Mouse (Mus musculus) liver, embryonic 12.5 days (tissue): ENCODE measurements around the gene Hspb1. TPM values are rescaled to one million over a fixed set of nuclear protein-coding genes. Genes with fewer than 3 reads are reported as not detected.

Source experiments
- ATAC-seq: fragments of 200-750 bp; cut with Nextera tagmentation; 2 replicates; pipeline ENCODE4 v1.8.0; 2017; ENCODE audit warnings: moderate number of reproducible peaks, mild to moderate bottlenecking, moderate library complexity
- H3K27ac ChIP-seq: fragments of 300-500 bp; sonication (generic); 2 replicates; pipeline ENCODE4 v1.5.1; 2016; ENCODE audit warnings: mild to moderate bottlenecking
- H3K27me3 ChIP-seq: fragments of 300-500 bp; sonication (generic); replicated peaks from 2 replicates; pipeline ENCODE4 v1.6.1; 2016; ENCODE audit warnings: mild to moderate bottlenecking, moderate library complexity
- H3K36me3 ChIP-seq: fragments of 300-500 bp; sonication (generic); 2 replicates; pipeline ENCODE4 v1.6.1; 2016; ENCODE audit warnings: mild to moderate bottlenecking, moderate library complexity
- H3K4me1 ChIP-seq: fragments of 300-500 bp; sonication (generic); 2 replicates; pipeline ENCODE4 v1.6.1; 2016
- H3K4me2 ChIP-seq: fragments of 300-500 bp; sonication (generic); 2 replicates; pipeline ENCODE4 v1.6.1; 2016; ENCODE audit warnings: mild to moderate bottlenecking, moderate library complexity
- H3K4me3 ChIP-seq: fragments of 300-500 bp; sonication (generic); 2 replicates; pipeline ENCODE4 v1.5.1; 2016; ENCODE audit warnings: mild to moderate bottlenecking, moderate library complexity
- H3K9ac ChIP-seq: fragments of 300-500 bp; sonication (generic); 2 replicates; pipeline ENCODE4 v1.6.1; 2016; ENCODE audit warnings: mild to moderate bottlenecking, moderate library complexity
- H3K9me3 ChIP-seq: fragments of 300-500 bp; sonication (generic); replicated peaks from 2 replicates; pipeline ENCODE4 v1.6.1; 2016; ENCODE audit warnings: mild to moderate bottlenecking, moderate library complexity
- WGBS: fragments of 180-500 bp; shearing (Covaris S2); methylation state at CpG from one replicate; pipeline ENCODE4 v1.1.7; 2016; ENCODE audit not compliant: insufficient replicate concordance; 5-methylcytosine and 5-hydroxymethylcytosine counted together
- polyA plus RNA-seq: library from polyadenylated mRNA; unstranded; fragments of >200 nt; fragmentation: Nextera tagmentation; extraction: Ambion mirVana; gene quantifications from 2 replicates; pipeline ENCODE4 v1.2.1, GENCODE M21; 2016

Gene Hspb1
- polyA plus RNA-seq, 1 experiment from 2014 or later = 7.4 TPM

- H3K4me3 ChIP-seq = no peak overlapping the region
- no peak overlapping the region for H3K4me2 ChIP-seq
- H3K36me3 ChIP-seq = peaks cover 45% of the 10 kb centered on the region
- no peak for ATAC-seq
- H3K27ac ChIP-seq = no peak overlapping the region
- H3K27me3 ChIP-seq = no peaks in the 10 kb centered on the region
- no peaks in the 10 kb centered on the region for H3K9me3 ChIP-seq
- peaks cover 64% of the 10 kb centered on the region for H3K4me1 ChIP-seq
- WGBS = 44% methylated on average over 8 of the region's 8 CpGs
- H3K9ac ChIP-seq = no peak overlapping the region
Measured at GRCm38 (mm10) chr5:135905320-135906225, 17.9 kb downstream of the Hspb1 start.

GRCm38 (mm10) chr5:135906846-135907245, 19.1 kb downstream of the Hspb1 start:
- Histone ChIP-seq H3K27ac (peak overlapping the region; percentile 37; the same call in 1 of the 2 replicates), H3K4me1 (peaks cover 65% of the 10 kb centered on the region)
- 55% methylated on average over 4 of the region's 4 CpGs for WGBS

GRCm38 (mm10) chr5:135907256-135907655, 19.5 kb downstream of the Hspb1 start:
- peaks cover 62% of the 10 kb centered on the region for H3K36me3 ChIP-seq
- no peak overlapping the region for H3K4me2 ChIP-seq
- H3K27ac ChIP-seq = peak overlapping the region; percentile 37; the same call in 1 of the 2 replicates

More at GRCm38 (mm10) chr5:135906846-135907245, 19.1 kb downstream of the Hspb1 start:
- H3K36me3 ChIP-seq = peaks cover 58% of the 10 kb centered on the region
- H3K9me3 ChIP-seq = no peaks in the 10 kb centered on the region
- H3K27me3 ChIP-seq = no peaks in the 10 kb centered on the region
- no peak overlapping the region for H3K9ac ChIP-seq
- ATAC-seq = no peak
- H3K4me3 ChIP-seq = no peak overlapping the region
- H3K4me2 ChIP-seq = no peak overlapping the region

GRCm38 (mm10) chr5:135908185-135908584, 20.5 kb downstream of the Hspb1 start:
- Histone ChIP-seq H3K4me3 (no peak overlapping the region), H3K9ac (no peak overlapping the region), H3K27ac (no peak overlapping the region), H3K4me1 (peaks cover 70% of the 10 kb centered on the region), H3K4me2 (no peak overlapping the region), H3K9me3 (no peaks in the 10 kb centered on the region), H3K36me3 (peaks cover 70% of the 10 kb centered on the region), H3K27me3 (no peaks in the 10 kb centered on the region)
- WGBS = 77% methylated on average over 12 of the region's 12 CpGs
- no peak for ATAC-seq

More at GRCm38 (mm10) chr5:135907256-135907655, 19.5 kb downstream of the Hspb1 start:
- ATAC-seq = no peak
- no peak overlapping the region for H3K9ac ChIP-seq
- WGBS = 68% methylated on average over 13 of the region's 13 CpGs
- no peaks in the 10 kb centered on the region for H3K9me3 ChIP-seq
- H3K27me3 ChIP-seq = no peaks in the 10 kb centered on the region
- H3K4me3 ChIP-seq = no peak overlapping the region
- peaks cover 68% of the 10 kb centered on the region for H3K4me1 ChIP-seq

- H3K4me2 ChIP-seq = no peak overlapping the region
- H3K4me1 ChIP-seq = peaks cover 70% of the 10 kb centered on the region
- H3K9ac ChIP-seq = no peak overlapping the region
- H3K4me3 ChIP-seq = no peak overlapping the region
- H3K36me3 ChIP-seq = peaks cover 78% of the 10 kb centered on the region
- H3K27ac ChIP-seq = peak overlapping the region; percentile 3; the same call in 1 of the 2 replicates
- H3K9me3 ChIP-seq = no peaks in the 10 kb centered on the region
- no peak; the same call in 1 of the 2 replicates for ATAC-seq
- no peaks in the 10 kb centered on the region for H3K27me3 ChIP-seq
- WGBS = 89% methylated on average over 16 of the region's 16 CpGs
Measured at GRCm38 (mm10) chr5:135908989-135909388, 21.3 kb downstream of the Hspb1 start.

- H3K27me3 ChIP-seq = no peaks in the 10 kb centered on the region
- H3K9me3 ChIP-seq = no peaks in the 10 kb centered on the region
- 0 out of 2 replicates have a peak overlapping the region, but pooled peaks have one; percentile 3 for H3K27ac ChIP-seq
- no peak overlapping the region for H3K4me2 ChIP-seq
- no peak overlapping the region for H3K4me3 ChIP-seq
- H3K9ac ChIP-seq = no peak overlapping the region
- H3K36me3 ChIP-seq = peaks cover 81% of the 10 kb centered on the region
- WGBS = 82% methylated on average over 10 of the region's 10 CpGs
- H3K4me1 ChIP-seq = peaks cover 71% of the 10 kb centered on the region
- no peak for ATAC-seq
Measured at GRCm38 (mm10) chr5:135909646-135910045, 21.9 kb downstream of the Hspb1 start.

GRCm38 (mm10) chr5:135910813-135911212, 23.1 kb downstream of the Hspb1 start:
- 87% methylated on average over 25 of the region's 25 CpGs for whole genome bisulfite sequencing
- Histone ChIP-seq H3K4me3 (no peak overlapping the region), H3K4me2 (no peak overlapping the region), H3K36me3 (peaks cover 90% of the 10 kb centered on the region), H3K9ac (no peak overlapping the region), H3K9me3 (no peaks in the 10 kb centered on the region), H3K27ac (no peak overlapping the region), H3K27me3 (no peaks in the 10 kb centered on the region), H3K4me1 (peaks cover 74% of the 10 kb centered on the region)
- no peak for ATAC-seq

GRCm38 (mm10) chr5:135911633-135912220, 24.0 kb downstream of the Hspb1 start:
- no peak overlapping the region for H3K27ac ChIP-seq
- no peak overlapping the region for H3K4me2 ChIP-seq
- H3K4me3 ChIP-seq = no peak overlapping the region
- no peak overlapping the region for H3K9ac ChIP-seq
- peaks cover 95% of the 10 kb centered on the region for H3K36me3 ChIP-seq
- H3K4me1 ChIP-seq = peaks cover 76% of the 10 kb centered on the region
- WGBS = 81% methylated on average over 11 of the region's 11 CpGs
- no peaks in the 10 kb centered on the region for H3K27me3 ChIP-seq
- no peak for ATAC-seq
- H3K9me3 ChIP-seq = no peaks in the 10 kb centered on the region

GRCm38 (mm10) chr5:135913201-135913600, 25.5 kb downstream of the Hspb1 start:
- 42% methylated on average over 5 of the region's 5 CpGs for WGBS

GRCm38 (mm10) chr5:135914156-135914555, 26.4 kb downstream of the Hspb1 start:
- Histone ChIP-seq H3K27ac (peak overlapping the region; percentile 72), H3K4me3 (no peak overlapping the region)
- WGBS = 66% methylated on average over 6 of the region's 6 CpGs

More at GRCm38 (mm10) chr5:135913201-135913600, 25.5 kb downstream of the Hspb1 start:
- Histone ChIP-seq H3K9ac (no peak overlapping the region), H3K4me2 (no peak overlapping the region), H3K27ac (no peak overlapping the region; the same call in 1 of the 2 replicates), H3K4me3 (no peak overlapping the region), H3K9me3 (no peaks in the 10 kb centered on the region), H3K4me1 (peaks cover 62% of the 10 kb centered on the region), H3K27me3 (no peaks in the 10 kb centered on the region), H3K36me3 (peaks cover 95% of the 10 kb centered on the region)
- ATAC-seq = no peak

GRCm38 (mm10) chr5:135916051-135916565, 28.4 kb downstream of the Hspb1 start:
- ATAC-seq = no peak
- Histone ChIP-seq H3K36me3 (peaks cover 96% of the 10 kb centered on the region), H3K27me3 (no peaks in the 10 kb centered on the region), H3K4me1 (peaks cover 41% of the 10 kb centered on the region), H3K4me2 (no peak overlapping the region), H3K27ac (no peak overlapping the region), H3K4me3 (no peak overlapping the region), H3K9ac (no peak overlapping the region; the same call in 1 of the 2 replicates), H3K9me3 (no peaks in the 10 kb centered on the region)
- WGBS = 79% methylated on average over 6 of the region's 6 CpGs

More at GRCm38 (mm10) chr5:135914156-135914555, 26.4 kb downstream of the Hspb1 start:
- Histone ChIP-seq H3K27me3 (no peaks in the 10 kb centered on the region), H3K4me1 (peaks cover 54% of the 10 kb centered on the region), H3K36me3 (peaks cover 96% of the 10 kb centered on the region), H3K9me3 (no peaks in the 10 kb centered on the region), H3K9ac (no peak overlapping the region), H3K4me2 (no peak overlapping the region)
- no peak for ATAC-seq

- Histone ChIP-seq H3K4me3 (no peak overlapping the region), H3K27ac (no peak overlapping the region), H3K4me1 (peaks cover 41% of the 10 kb centered on the region), H3K36me3 (peaks cover 96% of the 10 kb centered on the region), H3K9me3 (no peaks in the 10 kb centered on the region), H3K4me2 (no peak overlapping the region), H3K9ac (no peak overlapping the region), H3K27me3 (no peaks in the 10 kb centered on the region)
- ATAC-seq = no peak
- 86% methylated on average over 3 of the region's 3 CpGs for WGBS
Measured at GRCm38 (mm10) chr5:135916601-135917000, 28.9 kb downstream of the Hspb1 start.
